Mouse (Mus musculus) heart, embryonic 16.5 days (tissue): ENCODE data around the gene Sv2b. TPM values are rescaled to one million over a fixed set of nuclear protein-coding genes. Genes with fewer than 3 reads are reported as not detected.

Experiments used
- ATAC-seq: fragments of 200-750 bp; cut with Nextera tagmentation; replicated peaks from 2 replicates; pipeline ENCODE4 v1.8.0; 2017; ENCODE audit warnings: moderate number of reproducible peaks; ENCODE audit not compliant: insufficient read depth, low FRiP score; ENCODE audit errors: extremely low read depth
- H3K27ac ChIP-seq: fragments of 300-500 bp; sonication (generic); 2 replicates; pipeline ENCODE4 v1.5.1; 2014; ENCODE audit warnings: mild to moderate bottlenecking, low read length, control low read depth, moderate library complexity
- H3K27me3 ChIP-seq: fragments of 300-500 bp; sonication (generic); 2 replicates; pipeline ENCODE4 v1.6.1; 2014; ENCODE audit warnings: low read length, mixed read lengths; ENCODE audit not compliant: control insufficient read depth, insufficient read depth
- H3K36me3 ChIP-seq: fragments of 300-500 bp; sonication (generic); 2 replicates; pipeline ENCODE4 v1.6.1; 2014; ENCODE audit not compliant: control insufficient read depth, insufficient read depth
- H3K4me1 ChIP-seq: fragments of 300-500 bp; sonication (generic); 2 replicates; pipeline ENCODE4 v1.6.1; 2014; ENCODE audit warnings: low read length, mixed read lengths; ENCODE audit not compliant: control insufficient read depth, insufficient read depth
- H3K4me2 ChIP-seq: fragments of 300-500 bp; sonication (generic); 2 replicates; pipeline ENCODE4 v1.6.1; 2014; ENCODE audit warnings: low read depth, mild to moderate bottlenecking, control low read depth, low read length
- H3K4me3 ChIP-seq: fragments of 300-500 bp; sonication (generic); 2 replicates; pipeline ENCODE4 v1.5.1; 2014; ENCODE audit warnings: mild to moderate bottlenecking, control low read depth, low read length
- H3K9ac ChIP-seq: fragments of 300-500 bp; sonication (generic); 2 replicates; pipeline ENCODE4 v1.6.1; 2014; ENCODE audit warnings: low read length, control low read depth
- H3K9me3 ChIP-seq: fragments of 300-500 bp; sonication (generic); replicated peaks from 2 replicates; pipeline ENCODE4 v1.6.1; 2016; ENCODE audit warnings: low read length; ENCODE audit not compliant: control insufficient read depth
- WGBS: fragments of 180-500 bp; shearing (Covaris S2); extraction: QIAGEN DNeasy Blood & Tissue Kit; methylation state at CpG from one replicate; pipeline ENCODE4 v1.1.7; 2014; 5-methylcytosine and 5-hydroxymethylcytosine counted together
- polyA plus RNA-seq: library from polyadenylated mRNA; unstranded; fragments of >200 nt; fragmentation: Nextera tagmentation; extraction: Ambion mirVana; gene quantifications from 2 replicates; pipeline ENCODE4 v1.2.1, GENCODE M21; 2015

Sv2b gene
- polyA plus RNA-seq, 1 experiment from 2014 or later = 1.0 TPM

DNA sequence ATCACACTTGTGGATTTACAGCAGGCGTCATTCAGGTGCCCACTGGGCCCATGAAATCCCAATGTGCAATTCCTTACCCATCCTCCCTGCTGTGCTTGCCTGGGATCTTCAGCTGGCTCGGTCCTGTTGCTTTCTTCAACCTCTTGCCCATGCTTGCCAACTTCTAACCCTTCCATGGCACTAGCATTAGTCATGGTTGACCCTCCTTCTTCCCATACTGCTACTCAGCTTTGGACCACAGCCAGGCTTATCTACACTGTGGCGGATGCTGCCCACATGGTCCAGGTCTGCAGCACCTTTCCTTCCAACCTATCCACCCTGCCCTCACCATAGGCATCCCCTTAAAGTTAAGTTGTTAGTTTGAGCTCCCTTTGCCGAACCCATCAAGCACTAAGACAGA lies 28.0 kb downstream of the Sv2b start:
- Histone ChIP-seq H3K27ac (no peak overlapping the region), H3K36me3 (no peaks in the 10 kb centered on the region), H3K4me1 (no peaks in the 10 kb centered on the region), H3K4me3 (no peak overlapping the region), H3K27me3 (no peaks in the 10 kb centered on the region), H3K4me2 (no peak overlapping the region), H3K9ac (no peak overlapping the region), H3K9me3 (no peaks in the 10 kb centered on the region)
- WGBS = 77% methylated on average over 4 of the region's 4 CpGs
- ATAC-seq = no peak

DNA sequence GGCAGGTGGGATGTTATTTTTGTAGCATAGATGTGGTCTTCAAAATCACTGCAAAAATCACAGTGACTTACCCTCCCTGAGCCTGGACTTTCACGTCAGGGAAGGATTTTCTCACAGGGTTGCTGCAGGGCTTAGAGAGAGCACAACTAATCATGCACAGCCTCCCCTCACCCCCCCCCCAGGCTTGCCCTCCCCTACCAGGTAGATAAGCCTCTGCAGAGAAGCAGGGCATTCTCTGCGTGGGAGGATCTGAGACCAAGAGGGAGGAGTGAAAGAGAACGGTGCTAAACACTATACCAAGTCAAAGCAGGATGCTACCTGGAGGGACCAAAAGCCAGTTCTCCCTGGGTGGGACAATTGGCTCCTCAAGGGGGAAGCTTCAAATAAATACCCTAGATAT lies 31.2 kb downstream of the Sv2b start:
- Histone ChIP-seq H3K4me2 (no peak overlapping the region), H3K9ac (no peak overlapping the region), H3K27me3 (no peaks in the 10 kb centered on the region), H3K4me3 (no peak overlapping the region), H3K27ac (no peak overlapping the region), H3K36me3 (no peaks in the 10 kb centered on the region), H3K9me3 (no peaks in the 10 kb centered on the region), H3K4me1 (no peaks in the 10 kb centered on the region)
- WGBS = 20% methylated on average over 3 of the region's 3 CpGs
- ATAC-seq = no peak

DNA sequence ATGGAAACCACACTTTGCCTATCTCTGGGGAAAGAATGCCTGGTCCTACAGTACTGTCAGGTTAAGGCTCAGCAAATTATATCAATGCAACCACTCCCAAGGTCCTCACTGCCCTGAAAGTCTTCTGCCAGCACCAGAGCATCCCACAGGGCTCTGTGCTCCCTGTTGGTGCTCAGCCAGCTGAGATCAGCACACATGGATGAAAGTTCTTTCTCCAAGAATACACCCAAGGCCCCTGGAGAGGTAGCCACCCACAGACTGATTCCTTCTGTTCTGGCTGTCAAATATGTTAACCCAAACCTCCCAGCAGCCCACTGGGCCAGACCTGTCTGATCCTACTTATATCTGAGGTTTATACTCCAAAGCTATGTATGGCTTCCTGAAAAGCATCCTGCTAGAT lies 32.3 kb downstream of the Sv2b start:
- no peak for ATAC-seq
- Histone ChIP-seq H3K9me3 (no peaks in the 10 kb centered on the region), H3K36me3 (no peaks in the 10 kb centered on the region), H3K4me2 (no peak overlapping the region), H3K9ac (no peak overlapping the region), H3K27me3 (no peaks in the 10 kb centered on the region), H3K4me3 (no peak overlapping the region), H3K27ac (no peak overlapping the region), H3K4me1 (no peaks in the 10 kb centered on the region)

DNA sequence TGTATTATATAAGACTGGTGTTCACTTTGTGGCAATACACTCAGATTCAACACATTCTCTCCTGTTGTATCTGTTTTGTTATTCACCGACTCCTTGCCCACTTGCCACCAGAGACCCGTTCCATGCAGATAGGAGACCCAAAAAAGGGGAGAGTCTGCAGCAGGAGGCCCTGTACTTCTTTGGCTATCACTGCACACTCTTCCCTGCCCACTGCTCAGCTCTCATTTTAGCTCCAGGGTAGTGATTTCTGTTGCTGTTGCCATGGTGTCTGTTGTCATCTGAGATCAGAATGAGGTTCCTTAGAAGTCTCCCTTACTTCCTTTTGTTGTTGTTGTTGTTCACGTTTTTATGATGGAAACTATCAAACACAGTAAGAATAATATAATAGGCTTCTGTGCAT lies 34.5 kb downstream of the Sv2b start:
- Histone ChIP-seq H3K27me3 (no peaks in the 10 kb centered on the region), H3K36me3 (no peaks in the 10 kb centered on the region), H3K4me1 (no peaks in the 10 kb centered on the region), H3K27ac (no peak overlapping the region), H3K9ac (no peak overlapping the region), H3K4me2 (no peak overlapping the region), H3K4me3 (no peak overlapping the region), H3K9me3 (no peaks in the 10 kb centered on the region)
- 34% methylated on average over 3 of the region's 3 CpGs for WGBS
- ATAC-seq = no peak

DNA sequence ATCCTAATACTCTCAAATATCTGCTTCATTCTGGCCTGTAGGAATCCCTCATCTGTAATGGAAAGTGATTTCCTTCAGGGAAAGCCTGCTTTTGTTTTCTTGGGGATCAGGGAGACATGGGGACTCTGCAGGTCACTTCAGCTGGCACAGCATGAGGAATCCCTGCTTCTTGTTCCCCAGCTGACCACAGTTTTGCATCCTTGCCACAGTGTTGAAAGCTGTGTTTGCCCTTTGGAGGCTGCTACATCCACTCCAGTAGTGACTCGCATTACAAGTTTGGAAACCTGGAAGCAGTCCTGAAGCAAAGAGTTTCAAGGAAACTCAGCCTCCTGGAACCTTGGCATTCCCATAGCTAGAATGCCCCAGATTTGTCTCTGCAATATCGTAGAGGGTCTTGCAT lies 35.4 kb downstream of the Sv2b start:
- H3K9me3 ChIP-seq = no peaks in the 10 kb centered on the region
- ATAC-seq = no peak
- no peak overlapping the region for H3K9ac ChIP-seq
- 81% methylated on average over 2 of the region's 2 CpGs for WGBS
- no peak overlapping the region for H3K4me2 ChIP-seq
- H3K4me1 ChIP-seq = no peaks in the 10 kb centered on the region
- no peak overlapping the region for H3K4me3 ChIP-seq
- H3K27ac ChIP-seq = no peak overlapping the region
- no peaks in the 10 kb centered on the region for H3K27me3 ChIP-seq
- no peaks in the 10 kb centered on the region for H3K36me3 ChIP-seq

DNA sequence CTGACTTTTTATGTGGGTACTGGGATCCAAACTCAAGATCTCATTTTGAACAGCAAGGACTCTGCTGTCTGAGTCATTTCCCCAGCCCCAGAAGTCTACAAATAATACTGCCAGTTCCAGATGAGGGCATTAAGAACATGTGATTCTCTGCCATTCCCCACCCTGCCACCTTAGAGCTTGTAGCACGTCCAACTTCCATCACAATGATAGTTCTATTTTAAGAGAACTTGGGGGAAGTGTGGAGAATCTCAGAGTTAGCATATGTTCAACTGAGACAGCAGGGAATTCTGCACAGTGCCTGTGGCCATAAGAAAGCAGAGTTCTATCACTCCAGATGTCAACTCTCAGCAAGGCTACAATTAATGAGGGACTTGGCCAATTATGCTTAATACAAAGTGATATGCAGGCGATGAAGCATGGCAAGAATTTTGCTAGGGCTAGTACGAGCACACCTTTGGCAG lies 37.1 kb downstream of the Sv2b start:
- H3K9me3 ChIP-seq = no peaks in the 10 kb centered on the region
- H3K4me2 ChIP-seq = no peak overlapping the region
- no peak overlapping the region for H3K4me3 ChIP-seq
- no peak overlapping the region for H3K27ac ChIP-seq
- H3K9ac ChIP-seq = no peak overlapping the region
- no peaks in the 10 kb centered on the region for H3K4me1 ChIP-seq
- ATAC-seq = no peak
- 57% methylated on average over 3 of the region's 3 CpGs for WGBS
- no peaks in the 10 kb centered on the region for H3K36me3 ChIP-seq
- H3K27me3 ChIP-seq = no peaks in the 10 kb centered on the region

DNA sequence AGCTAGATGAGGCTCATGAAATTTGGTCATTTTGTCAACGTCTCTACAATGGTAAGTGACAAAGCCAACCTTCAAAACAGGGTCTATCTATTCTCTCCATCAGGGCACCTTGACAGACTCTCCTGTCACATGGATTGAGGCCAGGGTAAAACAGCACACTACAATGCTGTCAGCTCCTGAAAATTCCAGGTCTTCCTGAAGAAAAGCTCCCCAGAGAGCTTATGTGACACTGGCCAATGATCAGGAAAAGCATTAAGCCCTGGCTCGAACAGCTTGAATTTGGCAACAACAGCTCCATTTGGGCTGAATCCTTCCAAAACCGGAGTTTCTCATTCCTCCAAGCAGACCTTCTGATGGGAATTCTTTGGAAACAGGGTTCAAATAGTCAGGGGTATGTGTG lies 37.8 kb downstream of the Sv2b start:
- 62% methylated on average over 3 of the region's 3 CpGs for WGBS
- H3K9ac ChIP-seq = no peak overlapping the region
- no peaks in the 10 kb centered on the region for H3K4me1 ChIP-seq
- H3K4me3 ChIP-seq = no peak overlapping the region
- ATAC-seq = no peak
- no peak overlapping the region for H3K27ac ChIP-seq
- no peak overlapping the region for H3K4me2 ChIP-seq
- H3K9me3 ChIP-seq = no peaks in the 10 kb centered on the region
- no peaks in the 10 kb centered on the region for H3K27me3 ChIP-seq
- no peaks in the 10 kb centered on the region for H3K36me3 ChIP-seq

DNA sequence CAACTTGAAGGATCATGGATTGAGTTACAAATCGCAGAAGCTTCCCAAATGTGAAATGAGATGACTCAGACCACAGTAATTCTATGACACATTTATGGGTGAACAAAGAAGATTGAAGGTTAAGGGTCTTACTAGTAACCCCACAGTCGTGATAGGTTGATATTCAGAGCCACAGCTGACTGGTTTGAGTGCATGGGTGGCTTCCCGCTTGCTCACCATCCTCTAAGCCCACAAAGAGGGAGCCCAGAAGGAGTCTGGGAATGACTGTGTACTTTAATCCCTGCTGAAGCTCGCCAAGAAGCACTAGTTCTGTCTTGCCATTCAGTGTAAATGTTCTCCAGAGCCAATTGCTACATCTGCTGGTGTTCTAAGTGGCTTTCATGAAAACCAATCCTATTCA lies 41.8 kb downstream of the Sv2b start:
- no peak for ATAC-seq
- 69% methylated on average over 4 of the region's 4 CpGs for WGBS

DNA sequence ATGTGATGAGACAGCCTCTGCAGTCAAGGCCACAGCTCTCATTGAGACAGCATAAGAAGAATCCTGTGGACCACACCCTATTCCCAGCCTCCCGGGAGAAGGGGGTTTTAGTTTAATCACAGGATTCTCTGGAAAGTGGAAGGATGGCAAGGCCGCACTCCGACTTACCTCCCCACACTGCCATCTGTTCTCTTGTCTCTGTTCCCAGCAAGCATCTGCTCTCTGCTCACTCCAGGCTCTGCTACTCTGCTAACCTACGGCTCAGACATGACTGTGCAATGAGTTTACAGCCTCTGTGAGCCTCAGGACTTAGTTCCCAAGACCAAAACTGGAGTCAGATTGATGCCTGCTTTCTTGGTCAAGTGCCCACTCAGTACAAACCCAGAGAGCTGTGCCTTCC lies 43.8 kb downstream of the Sv2b start:
- 68% methylated on average over 4 of the region's 4 CpGs for WGBS
- no peak for ATAC-seq
- no peaks in the 10 kb centered on the region for H3K9me3 ChIP-seq
- no peaks in the 10 kb centered on the region for H3K27me3 ChIP-seq
- no peaks in the 10 kb centered on the region for H3K36me3 ChIP-seq
- H3K4me2 ChIP-seq = no peak overlapping the region
- no peak overlapping the region for H3K9ac ChIP-seq
- H3K4me1 ChIP-seq = no peaks in the 10 kb centered on the region
- no peak overlapping the region for H3K27ac ChIP-seq
- H3K4me3 ChIP-seq = no peak overlapping the region

More for the DNA sequence above, 41.8 kb downstream of the Sv2b start:
- no peak overlapping the region for H3K9ac ChIP-seq
- H3K27ac ChIP-seq = no peak overlapping the region
- no peaks in the 10 kb centered on the region for H3K9me3 ChIP-seq
- no peaks in the 10 kb centered on the region for H3K36me3 ChIP-seq
- H3K27me3 ChIP-seq = no peaks in the 10 kb centered on the region
- H3K4me1 ChIP-seq = no peaks in the 10 kb centered on the region
- no peak overlapping the region for H3K4me2 ChIP-seq
- no peak overlapping the region for H3K4me3 ChIP-seq

DNA sequence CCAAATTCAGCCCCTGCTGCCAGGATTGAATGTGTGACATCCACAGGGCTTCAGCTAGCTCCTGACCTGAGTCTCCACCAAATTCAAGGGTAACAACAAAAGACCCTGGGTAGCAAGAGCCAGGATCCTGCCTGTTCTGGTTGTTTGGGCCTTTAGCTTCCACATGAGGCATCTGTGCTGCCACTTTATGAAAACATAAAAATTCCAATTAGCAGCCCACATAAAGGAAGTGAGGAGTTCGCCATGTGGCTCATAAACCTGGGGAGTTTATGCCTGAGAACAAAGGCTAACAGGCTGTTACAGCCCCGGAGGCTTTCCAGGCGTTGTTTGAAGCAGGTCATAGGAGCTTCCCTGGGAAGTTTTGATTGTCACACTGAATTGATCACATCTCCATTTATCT lies 49.1 kb downstream of the Sv2b start:
- WGBS = 73% methylated on average over 3 of the region's 3 CpGs
- Histone ChIP-seq H3K9ac (no peak overlapping the region), H3K36me3 (no peaks in the 10 kb centered on the region), H3K4me3 (no peak overlapping the region), H3K4me1 (no peaks in the 10 kb centered on the region), H3K9me3 (no peaks in the 10 kb centered on the region), H3K4me2 (no peak overlapping the region), H3K27me3 (no peaks in the 10 kb centered on the region), H3K27ac (no peak overlapping the region)
- ATAC-seq = no peak
